Mouse (Mus musculus): ENCODE data around the gene Ampd1.

The Ampd1 gene

GRCm38 (mm10) chr3:103073771-103074170, at the start of gene Ampd1:
TSS of gene Ampd1 (plus strand) at chr3:103074014.
- DNase-seq (ENCODE audit: low spot score): no peak

GRCm38 (mm10) chr3:103026174-103026573, 47.6 kb upstream of the Ampd1 start:
- DNase-seq (ENCODE audit: low spot score): no peak

- DNase-seq (ENCODE audit: low spot score): no peak
These were observed 33.5 kb upstream of the Ampd1 start for GRCm38 (mm10) chr3:103040285-103040684.

- no peak for DNase-seq (ENCODE audit: low spot score)
These were observed 32.9 kb upstream of the Ampd1 start for GRCm38 (mm10) chr3:103040861-103041379.

- DNase-seq (ENCODE audit: low spot score): no peak
These were observed 17.7 kb upstream of the Ampd1 start for GRCm38 (mm10) chr3:103056016-103056595.

GRCm38 (mm10) chr3:103057752-103058151, 16.1 kb upstream of the Ampd1 start:
- DNase-seq (ENCODE audit: low spot score): no peak

GRCm38 (mm10) chr3:103058207-103059157, 15.3 kb upstream of the Ampd1 start, which contains the start of gene Nras:
TSS of gene Nras (plus strand) at chr3:103058285.
- DNase-seq (ENCODE audit: low spot score): peak; percentile 87

- DNase-seq (ENCODE audit: low spot score): no peak
These were observed 6.9 kb upstream of the Ampd1 start for GRCm38 (mm10) chr3:103066927-103067326.

GRCm38 (mm10) chr3:103068971-103069370, 4.8 kb upstream of the Ampd1 start:
- no peak for DNase-seq (ENCODE audit: low spot score)

GRCm38 (mm10) chr3:103075871-103076270, 2.1 kb downstream of the Ampd1 start:
- no peak for DNase-seq (ENCODE audit: low spot score)

GRCm38 (mm10) chr3:103076476-103076875, 2.7 kb downstream of the Ampd1 start:
- no peak for DNase-seq (ENCODE audit: low spot score)

GRCm38 (mm10) chr3:103079301-103079700, 5.5 kb downstream of the Ampd1 start:
- DNase-seq (ENCODE audit: low spot score): no peak

- DNase-seq (ENCODE audit: low spot score): no peak
These were observed 7.2 kb downstream of the Ampd1 start for GRCm38 (mm10) chr3:103081051-103081450.

GRCm38 (mm10) chr3:103081861-103082453, 8.1 kb downstream of the Ampd1 start:
- no peak for DNase-seq (ENCODE audit: low spot score)

- DNase-seq (ENCODE audit: low spot score): no peak
These were observed 8.9 kb downstream of the Ampd1 start for GRCm38 (mm10) chr3:103082761-103083160.

- no peak for DNase-seq (ENCODE audit: low spot score)
These were observed 12.2 kb downstream of the Ampd1 start for GRCm38 (mm10) chr3:103085986-103086385.

- DNase-seq (ENCODE audit: low spot score): no peak
These were observed 17.9 kb downstream of the Ampd1 start for GRCm38 (mm10) chr3:103091753-103092152.

GRCm38 (mm10) chr3:103098662-103099061, 24.8 kb downstream of the Ampd1 start:
- no peak for DNase-seq (ENCODE audit: low spot score)

- no peak for DNase-seq (ENCODE audit: low spot score)
These were observed 25.9 kb downstream of the Ampd1 start for GRCm38 (mm10) chr3:103099667-103100066.

GRCm38 (mm10) chr3:103100735-103101134, 26.9 kb downstream of the Ampd1 start:
- no peak for DNase-seq (ENCODE audit: low spot score)

- no peak for DNase-seq (ENCODE audit: low spot score)
These were observed 27.4 kb downstream of the Ampd1 start for GRCm38 (mm10) chr3:103101194-103101593.

- DNase-seq (ENCODE audit: low spot score): no peak
These were observed 28.1 kb downstream of the Ampd1 start for GRCm38 (mm10) chr3:103101909-103102308.
